Mouse (Mus musculus) embryonic facial prominence, embryonic 11.5 days (tissue): ENCODE results near the gene Tbc1d22b. TPM values are rescaled to one million over a fixed set of nuclear protein-coding genes. Genes with fewer than 3 reads are reported as not detected.

Source experiments
- ATAC-seq: fragments of 200-750 bp; cut with Nextera tagmentation; replicated peaks from 2 replicates; pipeline ENCODE4 v1.8.0; 2017; ENCODE audit warnings: low read depth; ENCODE audit not compliant: insufficient number of reproducible peaks, low FRiP score, low TSS enrichment
- DNase-seq: peaks from one replicate; pipeline ENCODE4 v3.0.0-alpha.2; 2015; ENCODE audit warnings: low spot score
- H3K27ac ChIP-seq: fragments of 300-500 bp; sonication (generic); replicated peaks from 2 replicates; pipeline ENCODE4 v1.5.1; 2014; ENCODE audit warnings: mild to moderate bottlenecking, low read depth, low read length, control low read depth
- H3K27me3 ChIP-seq: fragments of 300-500 bp; sonication (generic); 2 replicates; pipeline ENCODE4 v1.6.1; 2014; ENCODE audit warnings: mild to moderate bottlenecking, low read length, moderate library complexity, mixed read lengths; ENCODE audit not compliant: control insufficient read depth, insufficient read depth
- H3K36me3 ChIP-seq: fragments of 300-500 bp; sonication (generic); replicated peaks from 2 replicates; pipeline ENCODE4 v1.6.1; 2014; ENCODE audit warnings: low read depth, mild to moderate bottlenecking, low read length, moderate library complexity, mixed read lengths; ENCODE audit not compliant: control insufficient read depth, insufficient read depth
- H3K4me1 ChIP-seq: fragments of 300-500 bp; sonication (generic); 2 replicates; pipeline ENCODE4 v1.6.1; 2014; ENCODE audit warnings: low read length, mixed read lengths; ENCODE audit not compliant: control insufficient read depth, insufficient read depth
- H3K4me2 ChIP-seq: fragments of 300-500 bp; sonication (generic); 2 replicates; pipeline ENCODE4 v1.6.1; 2014; ENCODE audit warnings: low read depth, mild to moderate bottlenecking, control low read depth, low read length, moderate library complexity
- H3K4me3 ChIP-seq: fragments of 300-500 bp; sonication (generic); 2 replicates; pipeline ENCODE4 v1.5.1; 2014; ENCODE audit warnings: low read depth, low read length, control low read depth
- H3K9ac ChIP-seq: fragments of 300-500 bp; sonication (generic); replicated peaks from 2 replicates; pipeline ENCODE4 v1.6.1; 2014; ENCODE audit warnings: mild to moderate bottlenecking, control low read depth, low read length
- H3K9me3 ChIP-seq: fragments of 300-500 bp; sonication (generic); replicated peaks from 2 replicates; pipeline ENCODE4 v1.6.1; 2016; ENCODE audit warnings: mild to moderate bottlenecking, low read length, inconsistent platforms, mixed read lengths; ENCODE audit not compliant: control insufficient read depth
- WGBS: fragments of 180-500 bp; shearing (Covaris S2); extraction: QIAGEN DNeasy Blood & Tissue Kit; methylation state at CpG from one replicate; pipeline ENCODE4 v1.1.7; 2014; 5-methylcytosine and 5-hydroxymethylcytosine counted together
- polyA plus RNA-seq: library from polyadenylated mRNA; unstranded; fragments of >200 nt; fragmentation: Nextera tagmentation; extraction: Ambion mirVana; gene quantifications from 2 replicates; pipeline ENCODE4 v1.2.1, GENCODE M21; 2014

Tbc1d22b gene
- polyA plus RNA-seq, 1 experiment from 2014 or later = 16.7 TPM

GRCm38 (mm10) chr17:29548494-29548893 is 1.1 kb upstream of the Tbc1d22b start:
- no peak for ATAC-seq
- Histone ChIP-seq H3K4me1 (no peaks in the 10 kb centered on the region; the same call in 1 of the 2 replicates), H3K9me3 (no peaks in the 10 kb centered on the region), H3K9ac (no peak overlapping the region), H3K27ac (no peak overlapping the region), H3K4me3 (no peak overlapping the region), H3K36me3 (no peaks in the 10 kb centered on the region), H3K4me2 (no peak overlapping the region), H3K27me3 (no peaks in the 10 kb centered on the region)
- WGBS = 70% methylated on average over 3 of the region's 3 CpGs
- no peak for DNase-seq

DNA sequence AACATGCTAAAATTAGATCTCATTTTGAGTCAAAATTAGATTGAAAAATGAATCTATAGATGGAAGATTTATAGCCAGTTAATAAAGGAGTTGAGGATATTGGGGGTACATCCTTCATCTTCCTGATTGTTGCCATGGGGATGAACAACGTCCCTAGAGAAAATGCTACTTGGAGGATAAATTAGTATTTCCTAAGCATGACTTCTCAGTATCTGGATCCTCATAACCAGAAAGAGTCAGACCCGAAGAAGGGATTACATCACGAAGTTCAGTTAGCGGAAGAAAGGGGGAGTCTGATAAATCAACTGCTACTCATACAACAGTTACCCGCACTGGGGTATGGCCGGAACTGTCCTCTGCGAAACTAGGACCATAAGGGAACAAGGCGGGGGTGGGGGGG is 591 bp upstream of the Tbc1d22b start:
- Histone ChIP-seq H3K4me1 (no peaks in the 10 kb centered on the region; the same call in 1 of the 2 replicates), H3K9me3 (no peaks in the 10 kb centered on the region), H3K4me2 (no peak overlapping the region), H3K4me3 (no peak overlapping the region; the same call in 1 of the 2 replicates), H3K27ac (no peak overlapping the region), H3K9ac (no peak overlapping the region), H3K36me3 (no peaks in the 10 kb centered on the region), H3K27me3 (no peaks in the 10 kb centered on the region)
- ATAC-seq (0 out of 2 replicates have a peak, but pooled peaks have one; percentile 10), DNase-seq (no peak)
- whole genome bisulfite sequencing = 54% methylated on average over 8 of the region's 8 CpGs

DNA sequence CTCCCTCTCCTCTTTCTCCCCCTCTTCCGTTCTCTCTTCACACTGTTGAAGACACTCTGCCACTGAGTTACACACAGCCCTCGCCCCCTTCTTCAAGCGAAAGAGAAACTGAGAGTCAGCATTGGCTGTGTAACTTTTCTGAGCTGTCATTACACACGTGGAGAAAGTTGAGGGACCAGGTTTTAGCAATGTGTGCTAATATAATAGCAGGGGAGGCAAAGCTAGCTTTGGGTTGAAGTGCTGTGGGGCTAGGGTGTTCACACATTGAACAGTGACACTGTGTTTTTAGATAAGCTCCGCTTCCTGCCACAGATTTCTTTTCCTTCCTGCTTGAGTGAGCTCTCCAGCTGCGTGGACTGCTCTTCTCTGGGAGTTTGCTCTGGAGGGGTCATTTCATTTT is 1.4 kb downstream of the Tbc1d22b start:
- WGBS = 54% methylated on average over 6 of the region's 6 CpGs
- ATAC-seq = no peak
- H3K4me3 ChIP-seq = no peak overlapping the region
- H3K36me3 ChIP-seq = no peaks in the 10 kb centered on the region
- H3K4me2 ChIP-seq = no peak overlapping the region
- no peaks in the 10 kb centered on the region; the same call in 1 of the 2 replicates for H3K4me1 ChIP-seq
- no peak overlapping the region for H3K27ac ChIP-seq
- no peaks in the 10 kb centered on the region for H3K27me3 ChIP-seq
- no peaks in the 10 kb centered on the region for H3K9me3 ChIP-seq
- no peak overlapping the region for H3K9ac ChIP-seq
- DNase-seq = no peak

- no peaks in the 10 kb centered on the region; the same call in 1 of the 2 replicates for H3K4me1 ChIP-seq
- DNase-seq = no peak
- no peak for ATAC-seq
- WGBS = 88% methylated on average over 5 of the region's 5 CpGs
- H3K9me3 ChIP-seq = no peaks in the 10 kb centered on the region
- H3K36me3 ChIP-seq = no peaks in the 10 kb centered on the region
- no peak within 1 kb of the TSS for H3K27ac ChIP-seq
- H3K4me3 ChIP-seq = no peak within 1 kb of the TSS
- no peak within 1 kb of the TSS for H3K4me2 ChIP-seq
- no peaks in the 10 kb centered on the region for H3K27me3 ChIP-seq
- H3K9ac ChIP-seq = no peak within 1 kb of the TSS
Measured at GRCm38 (mm10) chr17:29552162-29552732, 2.7 kb downstream of the Tbc1d22b start, which contains the start of gene Tmem217. Gene Tmem217, minus strand, starts transcription at chr17:29552385.

- Histone ChIP-seq H3K27ac (no peak overlapping the region), H3K9ac (no peak overlapping the region), H3K4me1 (no peaks in the 10 kb centered on the region; the same call in 1 of the 2 replicates), H3K27me3 (no peaks in the 10 kb centered on the region), H3K9me3 (no peaks in the 10 kb centered on the region), H3K36me3 (no peaks in the 10 kb centered on the region), H3K4me2 (no peak overlapping the region), H3K4me3 (no peak overlapping the region)
- ATAC-seq (no peak), DNase-seq (no peak)
Measured at GRCm38 (mm10) chr17:29554176-29554575, 4.6 kb downstream of the Tbc1d22b start.

- no peaks in the 10 kb centered on the region for H3K4me1 ChIP-seq
- DNase-seq (no peak), ATAC-seq (no peak)
- no peaks in the 10 kb centered on the region for H3K36me3 ChIP-seq
- no peak overlapping the region for H3K4me3 ChIP-seq
- no peaks in the 10 kb centered on the region for H3K9me3 ChIP-seq
- H3K27me3 ChIP-seq = no peaks in the 10 kb centered on the region
- no peak overlapping the region for H3K4me2 ChIP-seq
- no peak overlapping the region for H3K9ac ChIP-seq
- no peak overlapping the region for H3K27ac ChIP-seq
- WGBS = 91% methylated on average over 10 of the region's 10 CpGs
Measured at GRCm38 (mm10) chr17:29556456-29556855, 6.9 kb downstream of the Tbc1d22b start.

DNA sequence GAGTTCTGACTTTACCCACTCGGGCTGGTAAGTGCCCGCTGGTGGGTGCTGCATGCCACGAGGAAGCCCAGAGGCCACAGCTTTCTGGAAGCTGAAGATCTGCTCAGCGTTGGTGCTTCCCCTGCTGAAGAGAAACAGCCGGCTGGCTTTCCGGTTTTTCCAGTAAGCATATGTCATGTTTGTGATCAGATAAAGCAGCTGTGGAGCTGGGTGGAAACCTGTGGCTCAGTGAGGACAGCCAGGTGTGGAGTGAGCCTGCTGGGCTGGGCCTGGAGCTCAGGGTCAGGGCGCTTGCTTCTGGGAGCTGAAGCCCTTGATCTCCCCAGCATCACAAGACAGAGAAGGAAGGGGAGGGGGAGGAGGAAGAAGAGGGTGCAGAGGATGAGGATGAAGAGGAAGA is 7.3 kb downstream of the Tbc1d22b start:
- H3K9ac ChIP-seq = no peak overlapping the region
- no peak overlapping the region for H3K4me2 ChIP-seq
- H3K27ac ChIP-seq = no peak overlapping the region
- H3K27me3 ChIP-seq = no peaks in the 10 kb centered on the region
- DNase-seq (no peak), ATAC-seq (no peak)
- WGBS = 85% methylated on average over 7 of the region's 7 CpGs
- H3K36me3 ChIP-seq = no peaks in the 10 kb centered on the region
- no peaks in the 10 kb centered on the region for H3K4me1 ChIP-seq
- H3K4me3 ChIP-seq = no peak overlapping the region
- H3K9me3 ChIP-seq = no peaks in the 10 kb centered on the region

DNA sequence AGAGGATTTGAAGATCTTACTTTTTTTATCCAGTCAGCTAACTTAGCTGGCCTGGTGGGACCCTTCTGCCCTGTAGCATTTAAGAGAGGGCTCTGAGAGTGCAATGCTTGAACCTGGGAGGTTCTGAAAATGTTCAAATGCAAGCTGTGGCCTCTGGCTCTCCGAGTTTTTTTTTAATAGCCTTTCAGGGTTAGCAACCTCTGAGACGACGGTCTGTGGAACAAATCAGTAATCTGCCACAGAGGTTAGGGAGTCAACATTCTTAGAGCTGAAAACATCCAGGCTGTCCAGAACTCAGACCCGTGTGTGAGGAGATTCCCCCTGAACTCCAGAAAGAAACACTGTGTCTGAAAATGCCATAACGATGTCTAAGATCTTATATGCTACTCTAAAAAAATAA is 8.9 kb downstream of the Tbc1d22b start:
- WGBS = 76% methylated on average over 5 of the region's 5 CpGs
- DNase-seq (no peak), ATAC-seq (no peak)
- Histone ChIP-seq H3K27me3 (no peaks in the 10 kb centered on the region), H3K36me3 (no peaks in the 10 kb centered on the region), H3K27ac (no peak overlapping the region), H3K9ac (no peak overlapping the region), H3K4me2 (no peak overlapping the region), H3K9me3 (no peaks in the 10 kb centered on the region), H3K4me1 (no peaks in the 10 kb centered on the region), H3K4me3 (no peak overlapping the region)
